Mouse (Mus musculus): ENCODE data around the gene Nxph1. TPM values are rescaled to one million over a fixed set of nuclear protein-coding genes. Genes with fewer than 3 reads are reported as not detected.
A peak's percentile ranks its signal among the peaks of the same experiment; 100 is the strongest.

Gene Nxph1
- total RNA-seq, 2 experiments from 2014 or later: 2.0 to 2.7 TPM

- DNase-seq: peak; percentile 38
Measured at GRCm38 (mm10) chr6:8970576-8970975, 22.3 kb downstream of the Nxph1 start.

- no peak for DNase-seq
Measured at GRCm38 (mm10) chr6:8979237-8979871, 31.1 kb downstream of the Nxph1 start.

GRCm38 (mm10) chr6:8996301-8996943, 48.2 kb downstream of the Nxph1 start:
- peak; percentile 62 for DNase-seq

- peak; percentile 73 for DNase-seq
Measured at GRCm38 (mm10) chr6:8997326-8997725, 49.1 kb downstream of the Nxph1 start.

GRCm38 (mm10) chr6:9002686-9003085, 54.5 kb downstream of the Nxph1 start:
- no peak for DNase-seq

GRCm38 (mm10) chr6:9026631-9027030, 78.4 kb downstream of the Nxph1 start:
- DNase-seq: peak; percentile 44

- peak; percentile 2 for DNase-seq
Measured at GRCm38 (mm10) chr6:9027146-9027545, 78.9 kb downstream of the Nxph1 start.

GRCm38 (mm10) chr6:9028501-9028900, 80.3 kb downstream of the Nxph1 start:
- DNase-seq: no peak

GRCm38 (mm10) chr6:9039286-9039685, 91.1 kb downstream of the Nxph1 start:
- DNase-seq: no peak

GRCm38 (mm10) chr6:9040991-9041390, 92.8 kb downstream of the Nxph1 start:
- DNase-seq: no peak

- DNase-seq: no peak
Measured at GRCm38 (mm10) chr6:9042391-9042790, 94.2 kb downstream of the Nxph1 start.

- no peak for DNase-seq
Measured at GRCm38 (mm10) chr6:9046815-9047214, 98.6 kb downstream of the Nxph1 start.

GRCm38 (mm10) chr6:9061261-9062105, 113.3 kb downstream of the Nxph1 start:
- no peak for DNase-seq

GRCm38 (mm10) chr6:9066435-9066834, 118.2 kb downstream of the Nxph1 start:
- no peak for DNase-seq

GRCm38 (mm10) chr6:9069913-9070312, 121.7 kb downstream of the Nxph1 start:
- DNase-seq: no peak

GRCm38 (mm10) chr6:9076463-9076862, 128.2 kb downstream of the Nxph1 start:
- no peak for DNase-seq

- peak; percentile 42 for DNase-seq
Measured at GRCm38 (mm10) chr6:9077793-9078689, 129.8 kb downstream of the Nxph1 start.

GRCm38 (mm10) chr6:9083851-9084250, 135.6 kb downstream of the Nxph1 start:
- no peak for DNase-seq

GRCm38 (mm10) chr6:9097345-9097744, 149.1 kb downstream of the Nxph1 start:
- DNase-seq: peak; percentile 16

- peak; percentile 4 for DNase-seq
Measured at GRCm38 (mm10) chr6:9107366-9107765, 159.1 kb downstream of the Nxph1 start.

- DNase-seq: no peak
Measured at GRCm38 (mm10) chr6:9119136-9119535, 170.9 kb downstream of the Nxph1 start.

GRCm38 (mm10) chr6:9124321-9124914, 176.2 kb downstream of the Nxph1 start:
- no peak for DNase-seq

Measured in adrenal gland, postnatal 10 days (tissue).